Mouse (Mus musculus) MEL (cell line): ENCODE measurements around the gene Aldh1b1. TPM values are rescaled to one million over a fixed set of nuclear protein-coding genes. Genes with fewer than 3 reads are reported as not detected.
A peak's percentile ranks its signal among the peaks of the same experiment; 100 is the strongest.

ENCODE experiments used
- DNase-seq: peaks from one replicate; pipeline ENCODE4 v3.0.0; 2011; ENCODE audit warnings: low read depth, low spot score
- H3K27ac ChIP-seq: 2 replicates; pipeline ENCODE4 v1.5.1; 2012; ENCODE audit warnings: low read depth, mild to moderate bottlenecking, control low read depth, low read length, moderate library complexity; ENCODE audit not compliant: control insufficient read depth
- H3K27me3 ChIP-seq, 2 experiments: fragments of 150-350 bp in 1 of 2; sonication (generic) in 1 of 2; 2 replicates each; pipeline ENCODE4 v1.6.1; 2012; ENCODE audit warnings: low read length in 2 of 2, mild to moderate bottlenecking in 2 of 2, improper control_type of control experiment in 1 of 2, moderate library complexity in 1 of 2; ENCODE audit not compliant: insufficient read depth in 2 of 2, control insufficient read depth in 1 of 2
- H3K36me3 ChIP-seq, 2 experiments: 2 replicates each; pipeline ENCODE4 v1.6.1; 2012 to 2014; ENCODE audit warnings: low read length in 2 of 2, improper control_type of control experiment in 1 of 2, inconsistent platforms in 1 of 2, mild to moderate bottlenecking in 1 of 2; ENCODE audit not compliant: insufficient read depth in 2 of 2, control insufficient read depth in 1 of 2
- H3K4me1 ChIP-seq, 2 experiments: fragments of 150-350 bp in 1 of 2; sonication (generic) in 1 of 2; 2 replicates each; pipeline ENCODE4 v1.6.1; 2012; ENCODE audit warnings: low read length in 2 of 2, improper control_type of control experiment in 1 of 2, mild to moderate bottlenecking in 1 of 2; ENCODE audit not compliant: insufficient read depth in 2 of 2, control insufficient read depth in 1 of 2
- H3K4me3 ChIP-seq, 2 experiments: fragments of 150-350 bp in 1 of 2; sonication (generic) in 1 of 2; 2 replicates each; pipeline ENCODE4 v1.5.1; 2012; ENCODE audit warnings: low read depth in 2 of 2, low read length in 2 of 2, mild to moderate bottlenecking in 2 of 2, moderate library complexity in 2 of 2, control low read depth in 1 of 2, improper control_type of control experiment in 1 of 2; ENCODE audit not compliant: control insufficient read depth in 1 of 2, insufficient read depth in 1 of 2
- H3K79me2 ChIP-seq: 2 replicates; pipeline ENCODE4 v1.6.1; 2012; ENCODE audit warnings: mild to moderate bottlenecking, low read length, moderate library complexity; ENCODE audit not compliant: control insufficient read depth, poor library complexity, insufficient read depth
- H3K9ac ChIP-seq: 2 replicates; pipeline ENCODE4 v1.6.1; 2012; ENCODE audit warnings: low read depth, mild to moderate bottlenecking, control low read depth, low read length, moderate library complexity; ENCODE audit not compliant: control insufficient read depth, poor library complexity, severe bottlenecking
- H3K9me3 ChIP-seq: fragments of 150-350 bp; sonication (generic); replicated peaks from 2 replicates; pipeline ENCODE4 v1.6.1; 2012; ENCODE audit warnings: mild to moderate bottlenecking, low read length, improper control_type of control experiment, moderate library complexity; ENCODE audit not compliant: insufficient read depth
- BHLHE40 ChIP-seq: IDR thresholded peaks from 2 replicates; pipeline ENCODE4 v1.6.1; 2012; ENCODE audit warnings: low read depth, mild to moderate bottlenecking, inconsistent platforms, low read length, improper control_type of control experiment, borderline replicate concordance
- CHD1 ChIP-seq: IDR thresholded peaks from 2 replicates; pipeline ENCODE4 v1.6.1; 2012; ENCODE audit warnings: low read depth, mild to moderate bottlenecking, inconsistent platforms, low read length, improper control_type of control experiment
- E2F4 ChIP-seq: IDR thresholded peaks from 2 replicates; pipeline ENCODE4 v1.6.1; 2011; ENCODE audit warnings: low read depth, low read length, improper control_type of control experiment, borderline replicate concordance
- ELF1 ChIP-seq: IDR thresholded peaks from 2 replicates; pipeline ENCODE4 v1.6.1; 2014; ENCODE audit warnings: low read depth, mild to moderate bottlenecking, inconsistent platforms, low read length, improper control_type of control experiment, moderate library complexity
- ETS1 ChIP-seq: IDR thresholded peaks from 2 replicates; pipeline ENCODE4 v1.6.1; 2012; ENCODE audit warnings: low read depth, mild to moderate bottlenecking, inconsistent platforms, low read length, improper control_type of control experiment, moderate library complexity
- HCFC1 ChIP-seq: IDR thresholded peaks from 2 replicates; pipeline ENCODE4 v1.6.1; 2012; ENCODE audit warnings: low read depth, mild to moderate bottlenecking, inconsistent platforms, low read length, improper control_type of control experiment, moderate library complexity
- MAFK ChIP-seq: IDR thresholded peaks from 2 replicates; pipeline ENCODE4 v1.6.1; 2011; ENCODE audit warnings: low read depth, mild to moderate bottlenecking, low read length, improper control_type of control experiment, borderline replicate concordance
- MAZ ChIP-seq: IDR thresholded peaks from 2 replicates; pipeline ENCODE4 v1.6.1; 2012; ENCODE audit warnings: low read depth, mild to moderate bottlenecking, inconsistent platforms, low read length, improper control_type of control experiment
- MEF2A ChIP-seq: IDR thresholded peaks from 2 replicates; pipeline ENCODE4 v1.6.1; 2014; ENCODE audit warnings: low read depth, mild to moderate bottlenecking, inconsistent platforms, low read length, improper control_type of control experiment; ENCODE audit not compliant: poor library complexity, insufficient replicate concordance, severe bottlenecking; ENCODE audit errors: extremely low read depth
- MXI1 ChIP-seq: IDR thresholded peaks from 2 replicates; pipeline ENCODE4 v1.6.1; 2011; ENCODE audit warnings: mild to moderate bottlenecking, low read depth, low read length, improper control_type of control experiment
- MYB ChIP-seq: IDR thresholded peaks from 2 replicates; pipeline ENCODE4 v1.6.1; 2011; ENCODE audit warnings: mild to moderate bottlenecking, low read depth, low read length, improper control_type of control experiment
- POLR2A ChIP-seq, 2 experiments: IDR thresholded peaks; 2 replicates each; pipeline ENCODE4 v1.6.1; 2011 to 2012; ENCODE audit warnings: low read length in 2 of 2, mild to moderate bottlenecking in 2 of 2, control low read depth in 1 of 2, improper control_type of control experiment in 1 of 2, low read depth in 1 of 2, moderate library complexity in 1 of 2; ENCODE audit not compliant: control insufficient read depth in 1 of 2, insufficient read depth in 1 of 2, poor library complexity in 1 of 2
- POLR2AphosphoS2 ChIP-seq: IDR thresholded peaks from 2 replicates; pipeline ENCODE4 v1.6.1; 2011; ENCODE audit warnings: low read length, improper control_type of control experiment
- POLR2AphosphoS5 ChIP-seq: IDR thresholded peaks from 2 replicates; pipeline ENCODE4 v1.6.1; 2012; ENCODE audit warnings: low read depth, borderline replicate concordance, mild to moderate bottlenecking, inconsistent platforms, low read length, moderate library complexity, mixed read lengths
- RAD21 ChIP-seq: IDR thresholded peaks from 2 replicates; pipeline ENCODE4 v1.6.1; 2011; ENCODE audit warnings: mild to moderate bottlenecking, low read depth, low read length, improper control_type of control experiment
- TAL1 ChIP-seq: IDR thresholded peaks from 2 replicates; pipeline ENCODE4 v1.6.1; 2012; ENCODE audit warnings: mild to moderate bottlenecking, inconsistent platforms, low read length, moderate library complexity, mixed read lengths
- TBP ChIP-seq: IDR thresholded peaks from 2 replicates; pipeline ENCODE4 v1.8.0; 2011; ENCODE audit warnings: low read depth, low read length, improper control_type of control experiment
- USF1 ChIP-seq: IDR thresholded peaks from 2 replicates; pipeline ENCODE4 v1.6.1; 2014; ENCODE audit warnings: low read depth, mild to moderate bottlenecking, inconsistent platforms, low read length, improper control_type of control experiment, moderate library complexity
- USF2 ChIP-seq, 2 experiments: IDR thresholded peaks; 2 replicates each; pipeline ENCODE4 v1.6.1; 2011 to 2012; ENCODE audit warnings: improper control_type of control experiment in 2 of 2, low read length in 2 of 2, borderline replicate concordance in 1 of 2, inconsistent platforms in 1 of 2, low read depth in 1 of 2, mild to moderate bottlenecking in 1 of 2; ENCODE audit not compliant: insufficient read depth in 1 of 2
- ZKSCAN1 ChIP-seq: IDR thresholded peaks from 2 replicates; pipeline ENCODE4 v1.6.1; 2012; ENCODE audit warnings: low read depth, mild to moderate bottlenecking, inconsistent platforms, low read length, improper control_type of control experiment, moderate library complexity
- polyA plus RNA-seq, 2 experiments: library from polyadenylated mRNA; stranded (reverse) in 1 of 2; unstranded in 1 of 2; fragments of >175 nt in 1 of 2; fragments of >200 nt in 1 of 2; gene quantifications; 2 replicates each; pipeline versions ENCODE4 v1.2.1 to v1.2.4; 2012; ENCODE audit warnings: low replicate concordance in 2 of 2, low read depth in 1 of 2; ENCODE audit not compliant: insufficient read length in 2 of 2, insufficient read depth in 1 of 2, missing spikeins in 1 of 2
- total RNA-seq: library from RNA; depleted of rRNA; stranded (reverse); fragments of 300-350 nt; gene quantifications from 2 replicates; pipeline ENCODE4 v1.2.3, GENCODE M21; 2012

Aldh1b1 gene
- total and polyA plus RNA-seq, 3 experiments: 1.9 to 2.1 TPM; not detected in 1

DNA sequence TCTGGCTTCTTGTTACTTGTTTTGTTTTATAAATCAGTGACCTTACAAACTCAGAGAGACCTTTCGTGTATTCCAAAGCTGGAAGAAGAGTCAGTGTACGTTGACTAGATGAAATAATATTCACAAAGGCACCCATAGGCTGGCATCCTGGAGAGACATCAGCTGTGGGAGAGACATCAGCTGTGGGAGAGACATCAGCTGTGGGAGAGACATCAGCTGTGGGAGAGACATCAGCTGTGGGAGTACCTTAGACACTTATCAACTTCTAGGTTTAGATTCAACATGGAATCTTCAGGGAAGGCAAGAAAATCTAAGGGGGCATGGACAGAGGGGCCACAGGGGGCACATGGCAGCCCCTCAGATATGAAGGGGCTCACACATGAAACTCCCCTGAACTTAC, 47.4 kb downstream of the Aldh1b1 start:
- Histone ChIP-seq H3K36me3 (no peaks in the 10 kb centered on the region), H3K4me1 (no peaks in the 10 kb centered on the region)
- DNase-seq: no peak
- TF ChIP-seq ETS1 (no peak), E2F4 (no peak), MEF2A (no peak), TBP (no peak), ELF1 (no peak), POLR2A (IDR thresholded peaks at IDR 0.05; ENCODE audit: control insufficient read depth in 1 of 2, insufficient read depth in 1 of 2, low read depth in 1 of 2, low read length in 2 of 2, poor library complexity in 1 of 2) (no peak), ZKSCAN1 (no peak), USF2 (IDR thresholded peaks at IDR 0.05; ENCODE audit: borderline replicate concordance in 1 of 2, insufficient read depth in 1 of 2, low read depth in 1 of 2, low read length in 2 of 2) (no peak), CHD1 (no peak), MXI1 (no peak), TAL1 (no peak)
- TF ChIP-seq, all 39 proteins: peak for 0
- no peak overlapping the region for H3K27ac ChIP-seq
- peaks cover 2 to 10% of the 10 kb centered on the region in 2 experiments; a peak in 3 of 4 replicates for H3K27me3 ChIP-seq
- no peak overlapping the region for H3K4me3 ChIP-seq
- no peaks in the 10 kb centered on the region for H3K79me2 ChIP-seq
- H3K9me3 ChIP-seq: no peaks in the 10 kb centered on the region
- H3K9ac ChIP-seq: no peak overlapping the region

DNA sequence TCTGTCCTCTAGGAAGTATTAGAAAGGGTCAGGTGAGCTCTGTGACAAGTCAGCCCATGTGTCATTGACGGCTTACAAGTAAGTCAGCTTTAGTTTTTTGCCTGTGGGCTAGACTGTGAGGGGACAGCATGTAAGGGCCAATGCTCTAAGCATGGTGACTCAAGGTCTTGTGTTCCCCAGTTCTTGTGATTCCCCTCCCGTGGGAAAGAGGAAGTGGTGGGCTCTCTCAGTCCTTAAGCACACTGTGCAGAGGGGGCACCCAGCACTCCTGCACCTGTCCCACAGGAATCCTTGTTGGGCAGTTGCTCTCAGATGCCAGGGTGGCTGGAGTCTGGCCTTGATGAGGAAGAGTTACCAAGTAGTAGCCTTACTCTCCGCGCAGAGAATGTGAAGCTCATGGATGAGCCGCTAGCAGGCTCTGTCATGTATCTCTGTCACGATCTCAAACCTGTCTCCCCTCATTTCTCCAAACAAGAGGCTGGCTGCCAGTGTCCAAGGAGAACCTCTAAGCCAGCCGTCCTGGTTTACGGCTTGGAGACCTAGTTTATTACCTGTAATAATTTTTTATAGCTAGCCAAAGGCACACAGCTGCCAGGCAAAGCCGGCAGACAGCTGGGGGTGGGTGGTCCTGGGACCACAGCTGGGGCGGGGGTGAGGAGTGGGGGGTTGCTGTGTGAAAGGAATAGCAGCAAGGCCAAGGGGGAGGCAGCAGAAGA, 49.4 kb downstream of the Aldh1b1 start, which contains the start of gene Stra6l:
Stra6l (plus strand) TSS at position 556 of the 716 bp plus-strand sequence.
- H3K9me3 ChIP-seq: no peaks in the 10 kb centered on the region
- no peak within 1 kb of the TSS for H3K4me3 ChIP-seq
- no peaks in the 10 kb centered on the region for H3K79me2 ChIP-seq
- TF ChIP-seq USF1 (no peak), MAFK (no peak), BHLHE40 (no peak), ELF1 (no peak), POLR2AphosphoS2 (no peak), MAZ (no peak), HCFC1 (no peak), MYB (no peak), RAD21 (no peak), POLR2AphosphoS5 (no peak), E2F4 (no peak)
- H3K9ac ChIP-seq: no peak within 1 kb of the TSS
- no peaks in the 10 kb centered on the region for H3K4me1 ChIP-seq
- DNase-seq: peak; percentile 18
- H3K27ac ChIP-seq: no peak within 1 kb of the TSS
- H3K36me3 ChIP-seq: no peaks in the 10 kb centered on the region
- peaks cover 2 to 8% of the 10 kb centered on the region in 2 experiments; a peak in 2 of 4 replicates for H3K27me3 ChIP-seq
